ENCODE assay signal across 12 mouse cellular contexts in the genomic region with DNA sequence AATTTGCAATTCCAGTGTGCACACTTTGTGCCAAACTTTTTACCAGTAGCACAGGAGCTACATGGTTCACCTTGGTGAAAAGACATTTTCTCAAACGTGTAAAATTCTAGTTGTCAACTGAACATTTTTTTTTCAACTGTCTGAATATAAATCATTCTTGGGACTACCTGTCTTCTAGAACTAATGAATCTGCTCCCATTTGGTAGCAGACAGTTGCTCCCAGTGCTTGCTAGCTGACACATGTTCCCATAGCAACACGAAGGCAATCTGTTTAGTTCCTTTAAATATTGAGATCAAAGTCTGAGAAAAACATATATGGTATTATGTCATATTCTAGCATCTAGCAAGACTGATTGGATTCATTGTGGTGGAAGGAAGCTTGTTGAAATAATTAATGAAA.
"Had no signal": no experiment of that assay in that cellular context is flagged by ENCODE, and none has a peak within 500 bp of the region (broad histone marks: within the 10 kb centered on the region; RNA-seq: fewer than 3 reads in every experiment).

No protein-coding gene starts in this region.

- ATAC-seq: midbrain, embryonic 13.5 days had no signal

- DNase-seq: kidney, adult 18-20 months; kidney, postnatal 14 days; left cerebral cortex, postnatal 4 days; lung, adult 18-20 months; right cerebral cortex, adult 18-20 months; right cerebral cortex, postnatal 25 days; thymus, postnatal 4 days had no signal

- H3K27me3 ChIP-seq: limb, embryonic 13.5 days; midbrain, embryonic 13.5 days; neural tube, embryonic 15.5 days had no signal

- H3K27ac ChIP-seq: limb, embryonic 13.5 days; liver, embryonic 14.5 days; midbrain, embryonic 13.5 days; neural tube, embryonic 15.5 days had no signal

- H3K4me2 ChIP-seq: limb, embryonic 13.5 days; midbrain, embryonic 13.5 days; neural tube, embryonic 15.5 days had no signal

- H3K4me3 ChIP-seq: limb, embryonic 13.5 days; midbrain, embryonic 13.5 days; myocyte; neural tube, embryonic 15.5 days had no signal

- H3K9me3 ChIP-seq: limb, embryonic 13.5 days; midbrain, embryonic 13.5 days; neural tube, embryonic 15.5 days had no signal

- H3K9ac ChIP-seq: limb, embryonic 13.5 days; liver, embryonic 14.5 days; midbrain, embryonic 13.5 days; neural tube, embryonic 15.5 days had no signal

- H3K36me3 ChIP-seq: limb, embryonic 13.5 days; neural tube, embryonic 15.5 days had no signal
